Mouse (Mus musculus): Measurements from ENCODE around the gene B230118H07Rik. TPM values are rescaled to one million over a fixed set of nuclear protein-coding genes. Genes with fewer than 3 reads are reported as not detected.
A peak's percentile ranks its signal among the peaks of the same experiment; 100 is the strongest.

Gene B230118H07Rik
- total RNA-seq (2021): 100 to 1,000 TPM in 1 of 2 experiments, 10 to 100 TPM in 1; 98.5 to 101 TPM

GRCm38 (mm10) chr2:101649114-101649671 lies at the start of gene B230118H07Rik, which contains the start of gene Rag1:
B230118H07Rik (minus strand) TSS chr2:101649532.
Rag1 (minus strand) TSS chr2:101649501.
- no peak for DNase-seq
- intact Hi-C loops (cut with DNase I): no loop called here

GRCm38 (mm10) chr2:101695584-101695983 lies 46.3 kb upstream of the B230118H07Rik start:
- no peak for DNase-seq
- intact Hi-C loops (cut with DNase I): loop anchor here (10.0 kb wide), 1 partner anchor 759 kb away; the partner anchor contains the start of gene Fjx1

- peak in 1 of 2 experiments; percentile 9 for DNase-seq
- intact Hi-C loops (cut with DNase I): loop anchor here (2.0 to 10.0 kb wide), 3 partner anchors 134 to 761 kb away; partner anchors contain the start of gene Fjx1
These were observed 44.4 kb upstream of the B230118H07Rik start for GRCm38 (mm10) chr2:101693577-101694215.

- intact Hi-C loops (cut with DNase I): loop anchor here (2.0 to 10.0 kb wide), 3 partner anchors 134 to 762 kb away; partner anchors contain the start of gene Fjx1
- DNase-seq: no peak
These were observed 43.7 kb upstream of the B230118H07Rik start for GRCm38 (mm10) chr2:101693043-101693442.

DNA sequence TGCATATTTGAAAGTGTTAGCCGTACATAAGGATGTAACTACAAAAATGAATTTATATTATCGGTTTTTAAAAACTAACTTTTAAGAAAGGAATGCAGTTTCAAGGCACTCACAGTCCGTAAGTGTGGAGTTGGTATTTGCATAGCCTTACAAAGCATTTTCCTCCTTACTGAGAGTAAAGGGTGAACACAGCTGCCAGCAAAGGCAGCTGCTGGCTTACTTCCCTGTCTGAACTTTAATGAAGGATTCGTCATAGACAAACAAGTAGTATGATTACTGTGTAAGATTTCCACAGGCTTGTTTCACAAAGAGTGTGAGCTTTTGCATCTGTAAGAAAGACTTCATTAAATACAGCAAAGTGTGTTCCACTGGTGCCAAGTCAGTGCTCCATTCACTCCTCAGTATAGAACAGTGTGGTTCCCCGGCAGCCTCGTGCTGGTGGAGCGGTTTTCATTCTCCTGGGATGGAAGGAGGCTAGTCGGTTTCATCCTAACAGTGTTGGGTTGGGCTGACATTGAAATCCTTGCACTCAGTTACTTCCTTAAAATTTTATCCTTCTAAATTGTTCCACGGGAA lies 41.0 kb upstream of the B230118H07Rik start:
- intact Hi-C loops (cut with DNase I): loop anchor here (5.0 to 10.0 kb wide), 2 partner anchors 137 to 764 kb away; partner anchors contain the start of gene Fjx1

DNA sequence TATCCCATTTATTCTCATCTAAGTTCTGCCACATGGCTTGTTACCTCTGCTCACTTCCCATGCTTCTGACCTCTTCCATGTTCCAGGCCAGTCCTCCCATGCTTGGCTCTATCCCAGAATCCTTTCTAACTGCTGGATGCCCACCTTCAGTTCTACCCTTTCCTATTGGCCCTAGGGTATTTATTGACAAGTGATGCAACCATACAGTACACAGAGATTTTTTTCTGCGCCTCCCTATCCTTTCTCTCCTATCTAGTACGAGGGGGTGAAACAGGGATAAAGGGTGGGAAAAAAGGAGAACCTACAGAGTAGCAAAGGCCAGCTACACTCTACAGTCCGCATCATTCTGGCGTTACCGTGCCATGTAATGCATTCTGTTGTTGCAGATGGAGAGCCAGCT lies 38.7 kb upstream of the B230118H07Rik start:
- DNase-seq: no peak
- intact Hi-C loops (cut with DNase I): no loop called here

More for the DNA sequence above, 41.0 kb upstream of the B230118H07Rik start:
- no peak for DNase-seq

- DNase-seq: peak; percentile 10 to 38
- intact Hi-C loops (cut with DNase I): no loop called here
These were observed 35.1 kb upstream of the B230118H07Rik start for GRCm38 (mm10) chr2:101684421-101684820.

DNA sequence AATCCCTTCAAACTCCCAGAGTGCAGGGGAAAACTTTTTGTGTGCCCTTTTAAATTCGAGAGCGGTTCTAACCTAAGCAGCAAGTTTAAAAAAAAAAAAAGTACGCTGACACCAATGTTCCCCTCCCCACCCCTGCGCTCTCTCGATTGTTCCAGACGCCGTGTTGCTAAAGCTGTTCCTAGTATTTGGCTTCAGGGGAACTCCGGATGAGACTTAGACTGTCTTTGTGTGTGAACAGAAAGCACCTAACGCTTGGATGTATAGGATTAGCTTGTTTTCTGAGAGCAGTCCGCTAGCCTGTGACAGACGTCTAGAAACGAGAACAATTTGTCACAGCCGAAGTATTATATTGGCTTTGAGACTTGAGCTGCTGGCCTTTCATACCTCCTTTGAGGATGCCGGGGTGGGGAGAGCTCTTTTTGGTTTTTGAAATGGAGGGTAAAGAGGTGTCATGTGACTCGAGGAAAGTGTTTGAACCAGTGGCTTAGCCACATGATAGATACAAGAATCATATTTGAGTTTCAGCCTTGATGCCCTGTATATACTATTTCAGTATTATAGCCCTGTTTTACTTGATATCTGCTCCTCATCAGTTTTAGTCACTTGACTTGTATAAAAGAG lies 29.9 kb upstream of the B230118H07Rik start:
- no peak for DNase-seq
- intact Hi-C loops (cut with DNase I): no loop called here

DNA sequence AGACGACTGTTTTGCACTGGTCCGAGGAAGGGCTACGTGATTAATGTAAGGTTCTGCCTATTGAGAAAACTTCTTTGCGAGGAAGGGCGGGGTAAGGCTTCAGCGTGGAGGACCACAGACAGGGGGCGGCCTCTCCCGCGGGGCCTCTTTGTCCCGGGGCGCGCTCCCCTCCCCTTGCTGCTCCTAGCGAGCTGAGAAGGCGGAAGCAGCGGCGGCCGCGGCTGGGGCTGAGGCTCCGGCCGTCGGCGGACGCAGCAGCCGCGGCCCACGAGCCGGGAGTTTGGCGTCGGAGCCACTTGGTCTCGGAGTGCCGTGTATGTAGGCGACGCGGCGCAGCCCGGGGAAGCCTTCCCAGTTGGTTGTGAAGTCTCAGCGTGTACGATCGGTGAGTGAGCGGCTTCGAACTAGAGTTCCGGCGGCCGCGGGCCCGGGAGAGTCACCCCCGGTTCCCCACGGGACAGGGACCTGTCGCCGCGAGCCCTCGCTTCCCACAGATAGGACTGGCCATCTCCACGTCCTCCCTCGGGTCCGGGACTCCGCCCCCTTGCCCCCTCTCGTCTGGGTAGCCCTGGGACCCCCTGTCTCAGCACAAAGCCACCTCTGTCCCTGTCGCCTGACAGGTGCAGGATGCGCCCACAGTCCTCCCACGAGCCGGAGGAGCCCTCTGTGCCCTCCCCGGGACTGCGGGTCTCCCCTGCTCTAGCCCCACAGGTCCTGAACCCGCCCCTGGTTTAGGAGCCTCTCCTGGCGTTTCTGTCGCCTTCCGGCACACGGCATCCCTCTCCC lies 29.1 kb upstream of the B230118H07Rik start, which contains the start of gene Traf6:
Traf6 (plus strand) TSS at position 194 of the 786 bp plus-strand sequence.
- peak; percentile 88 to 90 for DNase-seq
- intact Hi-C loops (cut with DNase I): no loop called here

GRCm38 (mm10) chr2:101673547-101673946 lies 24.2 kb upstream of the B230118H07Rik start:
- no peak for DNase-seq
- intact Hi-C loops (cut with DNase I): no loop called here

DNA sequence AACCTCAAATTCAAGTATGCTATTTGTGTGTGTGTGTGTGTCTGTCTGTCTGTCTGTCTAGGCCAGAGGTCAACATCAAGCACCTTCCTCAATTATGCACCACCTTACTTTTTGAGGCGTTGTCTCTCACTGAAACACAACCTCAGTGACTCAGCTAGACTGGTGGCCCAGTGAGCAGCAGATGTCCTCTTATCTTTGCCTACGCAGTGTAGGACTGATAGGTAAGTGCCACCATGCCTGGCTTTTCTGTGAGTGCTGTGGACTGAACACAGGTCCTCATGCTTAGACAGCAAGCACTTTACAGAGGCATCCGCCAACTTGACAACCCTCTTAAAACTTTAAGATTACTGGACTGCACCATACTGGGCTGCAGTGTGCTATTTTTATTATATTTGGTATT lies 19.4 kb upstream of the B230118H07Rik start:
- intact Hi-C loops (cut with DNase I): no loop called here
- no peak for DNase-seq

- DNase-seq: no peak
- intact Hi-C loops (cut with DNase I): no loop called here
These were observed 16.4 kb upstream of the B230118H07Rik start for GRCm38 (mm10) chr2:101665703-101666092.

GRCm38 (mm10) chr2:101665058-101665702 lies 15.8 kb upstream of the B230118H07Rik start:
- peak; percentile 73 to 75 for DNase-seq
- intact Hi-C loops (cut with DNase I): no loop called here

- DNase-seq: no peak
- intact Hi-C loops (cut with DNase I): no loop called here
These were observed 11.2 kb upstream of the B230118H07Rik start for GRCm38 (mm10) chr2:101660536-101660935.

DNA sequence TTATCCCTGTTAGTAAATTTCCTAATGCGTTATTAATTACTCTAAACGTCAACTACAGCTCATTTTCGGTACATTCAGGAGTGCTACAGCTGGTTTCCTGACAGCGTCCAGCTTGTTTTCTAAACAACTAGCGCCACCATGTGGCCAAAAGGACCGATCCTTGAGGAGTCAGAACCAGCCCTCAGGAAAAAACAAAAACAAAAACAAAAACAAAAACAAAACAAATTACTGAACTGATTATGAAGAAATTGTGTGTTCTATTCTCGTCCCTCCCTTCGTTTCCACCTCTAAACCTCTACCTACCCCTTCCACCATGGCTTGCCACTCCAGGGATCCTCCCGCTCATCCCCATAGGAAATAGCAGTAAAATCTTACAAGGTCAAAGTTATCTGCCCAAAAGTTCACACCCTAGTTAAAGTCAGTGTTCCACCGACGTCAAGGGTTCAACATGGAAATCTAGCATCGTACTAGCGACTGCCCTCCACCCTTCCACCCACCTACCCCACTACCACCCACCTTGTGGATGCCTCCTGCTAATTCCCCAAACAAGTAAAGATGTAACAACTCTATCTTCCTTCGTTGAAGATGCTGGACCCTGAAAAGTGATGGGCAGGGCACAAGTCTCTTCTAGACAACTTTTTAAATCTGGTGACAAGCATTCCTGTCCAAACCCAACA lies 3.7 kb upstream of the B230118H07Rik start:
- intact Hi-C loops (cut with DNase I): loop anchor here (1.0 to 5.0 kb wide), 3 partner anchors 56 to 181 kb away; no protein-coding TSS in a partner anchor
- peak; percentile 67 to 85 for DNase-seq

DNA sequence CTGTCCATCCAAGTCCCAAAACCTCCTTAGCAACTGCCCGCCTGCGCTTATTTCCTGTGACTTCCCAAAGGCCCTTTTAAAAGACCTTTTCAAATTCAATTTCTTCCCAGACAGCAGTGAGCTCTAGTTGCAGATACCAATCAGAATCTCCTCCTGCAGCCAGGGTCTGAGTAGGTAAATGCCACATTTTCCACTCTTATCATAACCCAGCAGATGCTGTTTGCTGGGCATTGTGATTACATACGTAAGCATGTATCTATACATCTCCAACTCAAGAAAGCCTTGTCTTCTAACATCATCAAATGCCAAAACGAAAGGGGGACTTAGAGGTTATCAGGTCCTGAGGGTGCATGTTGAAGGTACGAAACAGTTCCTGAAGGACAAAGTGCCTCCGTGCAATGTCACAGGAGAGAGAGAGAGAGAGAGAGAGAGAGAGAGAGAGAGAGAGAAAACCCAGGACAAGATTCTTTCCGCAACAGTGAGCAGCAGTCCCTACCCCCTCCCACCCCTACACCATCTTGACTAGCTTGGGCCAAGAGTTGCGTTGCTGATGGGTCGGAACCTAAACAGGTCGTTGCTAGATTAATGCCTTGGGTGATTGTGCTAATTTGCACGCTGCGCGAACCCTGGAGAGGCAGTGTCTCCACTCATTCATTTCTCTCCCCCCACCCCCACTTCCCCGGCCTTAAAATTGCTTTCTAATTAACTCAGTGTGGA lies 3.0 kb upstream of the B230118H07Rik start:
- DNase-seq: no peak
- intact Hi-C loops (cut with DNase I): loop anchor here (5.0 kb wide), 1 partner anchor 55 kb away; no protein-coding TSS in a partner anchor

DNA sequence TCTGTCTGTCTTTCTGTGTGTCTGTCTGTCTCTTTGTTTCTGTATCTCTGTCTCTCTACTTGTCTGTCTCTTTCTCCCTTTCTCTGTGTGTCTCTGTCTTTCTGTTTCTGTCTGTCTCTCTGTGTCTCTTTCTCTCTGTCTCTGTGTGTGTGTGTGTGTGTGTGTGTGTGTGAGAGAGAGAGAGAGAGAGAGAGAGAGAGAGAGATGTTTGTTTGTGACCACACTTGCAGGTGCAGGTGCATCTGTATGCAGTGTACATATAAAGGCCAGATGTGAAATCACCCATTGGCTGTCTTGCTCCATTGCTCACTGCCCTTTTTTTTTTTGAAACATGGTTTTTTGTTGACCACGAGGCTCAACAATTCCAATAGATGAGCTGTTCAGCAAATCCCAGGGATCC lies 1.1 kb upstream of the B230118H07Rik start:
- intact Hi-C loops (cut with DNase I): loop anchor here (5.0 kb wide), 1 partner anchor 53 kb away; no protein-coding TSS in a partner anchor
- no peak for DNase-seq

- intact Hi-C loops (cut with DNase I): no loop called here
These were observed 971 bp downstream of the B230118H07Rik start for GRCm38 (mm10) chr2:101648361-101648760.

More at GRCm38 (mm10) chr2:101648361-101648760, 971 bp downstream of the B230118H07Rik start:
- DNase-seq: no peak

Data from heart, postnatal 36 days (tissue).